ENCODE assay signal across 20 mouse cellular contexts in the genomic region with DNA sequence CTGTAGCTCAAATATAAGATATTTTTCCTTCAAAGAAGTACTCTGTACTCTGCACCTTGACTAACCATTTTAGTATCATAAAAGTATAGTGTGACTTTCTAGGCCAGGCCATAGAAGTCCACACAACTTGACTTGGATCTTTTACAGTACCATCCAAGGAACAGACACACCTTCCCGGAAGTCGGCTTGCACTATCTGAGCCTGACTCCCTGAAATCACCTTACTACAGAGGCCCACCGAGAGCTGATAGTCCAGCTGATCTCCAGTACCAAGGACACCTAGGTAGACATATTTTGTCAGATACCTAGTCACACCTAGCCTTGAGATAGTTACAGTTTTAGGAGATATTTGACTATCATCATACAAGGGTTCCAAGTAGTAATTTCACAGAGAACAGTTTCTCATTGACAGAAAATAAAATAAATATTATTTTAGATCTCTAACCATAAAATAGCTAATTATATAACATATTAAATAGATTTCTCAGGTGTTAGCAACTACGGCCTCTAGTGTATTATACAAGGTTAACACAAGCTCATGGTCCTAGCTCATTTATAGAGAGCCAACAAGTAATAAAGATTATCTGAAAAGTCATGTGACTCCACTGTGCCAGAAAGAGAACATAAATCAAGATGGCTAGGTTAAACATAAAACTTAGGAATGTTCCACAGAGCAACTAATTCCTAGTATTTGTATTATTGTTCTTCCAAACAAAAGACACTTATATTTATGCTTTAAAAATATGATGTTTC. TPM values are rescaled to one million over a fixed set of nuclear protein-coding genes. Genes with fewer than 3 reads are reported as not detected.
DNase-seq lines count a peak whose midpoint lies in the region; ATAC-seq and TF ChIP-seq lines count a peak whose summit lies in the region.
"Had no signal": no experiment of that assay in that cellular context is flagged by ENCODE, and none has a peak within 500 bp of the region (broad histone marks: within the 10 kb centered on the region; RNA-seq: fewer than 3 reads in every experiment).

No protein-coding gene starts in this region.

- H3K9ac ChIP-seq in kidney, postnatal 0 days (ENCODE audit: low read depth, low read length): no peak overlapping the region
- no peak overlapping the region for H3K9ac ChIP-seq in kidney, embryonic 16.5 days (replicated peaks; ENCODE audit: low read length)
- no peak overlapping the region for H3K9ac ChIP-seq in intestine, embryonic 16.5 days (ENCODE audit: low read depth, low read length)
- H3K9ac ChIP-seq in lung, postnatal 0 days (replicated peaks; ENCODE audit: low read depth): no peak overlapping the region
- H3K9ac ChIP-seq: embryonic facial prominence, embryonic 12.5 days; forebrain, embryonic 12.5 days; forebrain, embryonic 15.5 days; forebrain, postnatal 0 days had no signal

- H3K4me3 ChIP-seq in kidney, postnatal 0 days (replicated peaks; ENCODE audit: low read depth, low read length): no peak overlapping the region
- H3K4me3 ChIP-seq in kidney, embryonic 16.5 days (ENCODE audit: low read length): no peak overlapping the region
- no peak overlapping the region for H3K4me3 ChIP-seq in intestine, embryonic 16.5 days (ENCODE audit: low read length)
- no peak overlapping the region for H3K4me3 ChIP-seq in lung, postnatal 0 days (ENCODE audit: low read depth, low read length)
- H3K4me3 ChIP-seq: embryonic facial prominence, embryonic 10.5 days; embryonic facial prominence, embryonic 12.5 days; forebrain, embryonic 12.5 days; forebrain, embryonic 15.5 days had no signal

- H3K27me3 ChIP-seq in kidney, postnatal 0 days (ENCODE audit: insufficient read depth, low read length): no peaks in the 10 kb centered on the region
- no peaks in the 10 kb centered on the region for H3K27me3 ChIP-seq in kidney, embryonic 16.5 days (ENCODE audit: insufficient read depth, low read length)
- H3K27me3 ChIP-seq in intestine, embryonic 16.5 days (replicated peaks; ENCODE audit: control insufficient read depth, insufficient read depth, low read length): no peaks in the 10 kb centered on the region
- H3K27me3 ChIP-seq in lung, postnatal 0 days (replicated peaks; ENCODE audit: insufficient read depth, low read length): no peaks in the 10 kb centered on the region
- H3K27me3 ChIP-seq: embryonic facial prominence, embryonic 12.5 days; forebrain, embryonic 12.5 days; forebrain, embryonic 15.5 days had no signal

- no peak overlapping the region for H3K27ac ChIP-seq in kidney, postnatal 0 days
- no peak overlapping the region for H3K27ac ChIP-seq in kidney, embryonic 16.5 days (ENCODE audit: low read length)
- no peak overlapping the region for H3K27ac ChIP-seq in intestine, embryonic 16.5 days (ENCODE audit: low read length)
- H3K27ac ChIP-seq in lung, postnatal 0 days (ENCODE audit: low read length): no peak overlapping the region
- H3K27ac ChIP-seq: embryonic facial prominence, embryonic 10.5 days; embryonic facial prominence, embryonic 12.5 days; forebrain, embryonic 12.5 days; forebrain, embryonic 15.5 days had no signal

- 87% methylated on average over 4 of the region's 4 CpGs for WGBS in kidney, postnatal 0 days
- WGBS in kidney, embryonic 16.5 days: 84% methylated on average over 4 of the region's 4 CpGs
- WGBS in intestine, embryonic 16.5 days: 75% methylated on average over 4 of the region's 4 CpGs
- WGBS in large intestine, adult 2 months: 44% methylated on average over 4 of the region's 4 CpGs
- 89% methylated on average over 4 of the region's 4 CpGs for WGBS in lung, postnatal 0 days

- H3K36me3 ChIP-seq in kidney, postnatal 0 days (ENCODE audit: insufficient read depth, low read length): no peaks in the 10 kb centered on the region
- H3K36me3 ChIP-seq in kidney, embryonic 16.5 days (ENCODE audit: insufficient read depth, low read length): no peaks in the 10 kb centered on the region
- no peaks in the 10 kb centered on the region for H3K36me3 ChIP-seq in intestine, embryonic 16.5 days (ENCODE audit: control insufficient read depth, insufficient read depth, low read length)
- H3K36me3 ChIP-seq in lung, postnatal 0 days (ENCODE audit: insufficient read depth, low read length): no peaks in the 10 kb centered on the region
- H3K36me3 ChIP-seq: embryonic facial prominence, embryonic 10.5 days; embryonic facial prominence, embryonic 12.5 days; forebrain, embryonic 12.5 days; forebrain, embryonic 15.5 days had no signal

- no peak for TF ChIP-seq CTCF in kidney, postnatal 0 days (IDR thresholded peaks at IDR 0.05; ENCODE audit: low read depth)
- no peak for TF ChIP-seq CTCF in lung, postnatal 0 days (IDR thresholded peaks at IDR 0.05)

- ATAC-seq in kidney, postnatal 0 days (replicated peaks; ENCODE audit: low FRiP score, low read depth): no peak
- ATAC-seq in kidney, embryonic 16.5 days (ENCODE audit: low FRiP score, low TSS enrichment): no peak
- peak; percentile 99 for ATAC-seq in intestine, embryonic 16.5 days
- ATAC-seq in lung, postnatal 0 days: no peak
- ATAC-seq: forebrain, embryonic 15.5 days; forebrain, postnatal 0 days had no signal

- no peak for TF ChIP-seq EP300 in lung, postnatal 0 days (IDR thresholded peaks at IDR 0.05)

- H3K4me1 ChIP-seq in kidney, postnatal 0 days (replicated peaks; ENCODE audit: insufficient read depth, low read length): no peaks in the 10 kb centered on the region
- no peaks in the 10 kb centered on the region for H3K4me1 ChIP-seq in kidney, embryonic 16.5 days (ENCODE audit: insufficient read depth, low read length)
- H3K4me1 ChIP-seq in intestine, embryonic 16.5 days (ENCODE audit: control insufficient read depth, insufficient read depth, low read length): no peaks in the 10 kb centered on the region
- H3K4me1 ChIP-seq in lung, postnatal 0 days (ENCODE audit: insufficient read depth, low read depth, low read length): no peaks in the 10 kb centered on the region
- H3K4me1 ChIP-seq: embryonic facial prominence, embryonic 10.5 days; embryonic facial prominence, embryonic 12.5 days; forebrain, embryonic 12.5 days had no signal

- DNase-seq in kidney, postnatal 0 days (ENCODE audit: low spot score): peak; percentile 38
- DNase-seq in large intestine, adult 2 months (ENCODE audit: low read depth, low spot score): peak; percentile 60
- DNase-seq in layer of hippocampus, adult 9-11 months: no peak
- DNase-seq in thymus, postnatal 0 days (ENCODE audit: low spot score): no peak
- no peak for DNase-seq in lung, postnatal 0 days (ENCODE audit: low spot score)
- DNase-seq: adrenal gland, adult 2 months; adrenal gland, postnatal 14 days; adrenal gland, postnatal 36 days; cerebellum, adult 11-12 months; cerebellum, adult 2 months; cerebellum, adult 9-10 months; cerebellum, postnatal 10 days; cerebellum, postnatal 25 days; forebrain, postnatal 0 days had no signal

- no peaks in the 10 kb centered on the region for H3K9me3 ChIP-seq in kidney, postnatal 0 days (replicated peaks; ENCODE audit: low read length)
- H3K9me3 ChIP-seq in kidney, embryonic 16.5 days (ENCODE audit: low read length): no peaks in the 10 kb centered on the region
- no peaks in the 10 kb centered on the region for H3K9me3 ChIP-seq in intestine, embryonic 16.5 days (ENCODE audit: control insufficient read depth, low read length)
- no peaks in the 10 kb centered on the region for H3K9me3 ChIP-seq in lung, postnatal 0 days (ENCODE audit: low read length)
- H3K9me3 ChIP-seq: embryonic facial prominence, embryonic 10.5 days; embryonic facial prominence, embryonic 12.5 days; forebrain, embryonic 12.5 days; forebrain, embryonic 15.5 days had no signal

- H3K4me2 ChIP-seq in kidney, postnatal 0 days (ENCODE audit: low read length): no peak overlapping the region
- no peak overlapping the region for H3K4me2 ChIP-seq in kidney, embryonic 16.5 days (replicated peaks; ENCODE audit: low read depth, low read length)
- no peak overlapping the region for H3K4me2 ChIP-seq in intestine, embryonic 16.5 days (ENCODE audit: low read depth, low read length)
- H3K4me2 ChIP-seq in lung, postnatal 0 days (replicated peaks; ENCODE audit: low read depth, low read length): no peak overlapping the region
- H3K4me2 ChIP-seq: embryonic facial prominence, embryonic 12.5 days; forebrain, embryonic 12.5 days; forebrain, embryonic 15.5 days had no signal

RNA-seq across cellular contexts. Expression of a gene that starts 15.1 kb away (rescaled TPM):
- 35.3 and 43.2 TPM in 2 replicates for polyA plus RNA-seq in kidney, postnatal 0 days (2015; fragmentation: Nextera tagmentation; extraction: Ambion mirVana)
- 40.6 and 42.7 TPM in 2 replicates for polyA plus RNA-seq in kidney, embryonic 16.5 days (2015; fragmentation: Nextera tagmentation; extraction: Ambion mirVana)
- 22.8 and 29.3 TPM in 2 replicates for polyA plus RNA-seq in intestine, embryonic 16.5 days (2015; fragmentation: Nextera tagmentation; extraction: Ambion mirVana)
- 1.6 and 2.9 TPM in 2 replicates for polyA plus RNA-seq in large intestine, adult 2 months (2012; rRNA removed)
- 4.7 TPM in 2 replicates for polyA plus RNA-seq in thymus, postnatal 0 days (2015; fragmentation: Nextera tagmentation; extraction: Ambion mirVana)
- polyA plus RNA-seq in lung, postnatal 0 days (2015; fragmentation: Nextera tagmentation; extraction: Ambion mirVana): 6.2 and 8.9 TPM in 2 replicates

Comparison
In these comparisons a context has a peak if more than half of its experiments do, and no peak if none do; other contexts are left out.
1. DNase-seq: peak in kidney, postnatal 0 days (single experiment) and large intestine, adult 2 months (single experiment); none in layer of hippocampus, adult 9-11 months (single experiment), thymus, postnatal 0 days (single experiment) and lung, postnatal 0 days (single experiment).